Mouse (Mus musculus) kidney, adult 2 months (tissue): Measurements from ENCODE around the gene Lifr. TPM values are rescaled to one million over a fixed set of nuclear protein-coding genes. Genes with fewer than 3 reads are reported as not detected.

ENCODE experiments used
- DNase-seq: peaks from one replicate; pipeline ENCODE4 v3.0.0; 2021
- H3K27ac ChIP-seq: fragments of 200-500 bp; 2 replicates; pipeline ENCODE4 v1.5.1; 2012; ENCODE audit warnings: low read depth, low read length, control low read depth, inconsistent platforms; ENCODE audit not compliant: insufficient read depth
- H3K27me3 ChIP-seq: fragments of 200-500 bp; replicated peaks from 2 replicates; pipeline ENCODE4 v1.6.1; 2012; ENCODE audit warnings: mild to moderate bottlenecking, moderate library complexity, low read length, inconsistent platforms; ENCODE audit not compliant: control insufficient read depth, insufficient read depth
- H3K36me3 ChIP-seq: fragments of 200-500 bp; 2 replicates; pipeline ENCODE4 v1.6.1; 2012; ENCODE audit warnings: mild to moderate bottlenecking, moderate library complexity, low read length, inconsistent platforms; ENCODE audit not compliant: control insufficient read depth, insufficient read depth
- H3K4me1 ChIP-seq: fragments of 200-500 bp; 2 replicates; pipeline ENCODE4 v1.6.1; 2011; ENCODE audit warnings: low read length; ENCODE audit not compliant: control insufficient read depth, insufficient read depth
- H3K4me3 ChIP-seq: fragments of 200-500 bp; 2 replicates; pipeline ENCODE4 v1.5.1; 2011; ENCODE audit warnings: mild to moderate bottlenecking, low read depth, low read length, control low read depth; ENCODE audit not compliant: insufficient read depth
- CTCF ChIP-seq: fragments of 200-500 bp; conservative IDR thresholded peaks from 2 replicates; pipeline ENCODE4 v1.5.1; 2011; ENCODE audit warnings: low read depth, mild to moderate bottlenecking, control low read depth, low read length, moderate library complexity, mixed read lengths; ENCODE audit not compliant: insufficient read depth, insufficient read length
- POLR2A ChIP-seq: fragments of 200-500 bp; IDR thresholded peaks from one replicate; pipeline ENCODE4 v1.6.1; 2011; ENCODE audit warnings: low read depth, low read length, control low read depth
- WGBS: fragments of 180-500 bp; shearing (Covaris S2); methylation state at CpG from one replicate; pipeline ENCODE4 v1.1.7; 2018; 5-methylcytosine and 5-hydroxymethylcytosine counted together
- polyA plus RNA-seq: library from polyadenylated mRNA; depleted of rRNA; stranded (reverse); fragments of >200 nt; gene quantifications from 2 replicates; pipeline ENCODE4 v1.2.3, GENCODE M21; 2012

The Lifr gene
- polyA plus RNA-seq, 1 experiment = 26.2 TPM

DNA sequence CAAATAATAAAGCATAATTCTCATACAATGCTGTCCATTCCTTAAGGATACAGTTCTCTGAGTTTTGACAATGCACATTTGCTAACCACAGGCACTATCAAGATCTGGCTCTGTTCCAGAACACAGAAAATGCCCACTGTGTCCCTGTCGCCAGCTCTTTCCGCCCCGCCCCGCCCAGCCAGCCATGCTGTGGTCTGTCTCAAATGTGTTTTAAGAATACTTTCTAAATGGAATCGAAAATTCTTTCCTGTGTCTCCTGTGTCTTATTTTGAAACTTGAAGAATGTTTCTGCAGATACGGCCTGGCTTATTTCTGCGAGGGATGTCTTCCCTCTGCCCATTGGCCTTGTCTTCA, 64.3 kb downstream of the Lifr start:
- 63% methylated on average over 7 of the region's 7 CpGs for WGBS
- Histone ChIP-seq H3K27me3 (no peaks in the 10 kb centered on the region), H3K36me3 (no peaks in the 10 kb centered on the region), H3K4me3 (no peak overlapping the region), H3K27ac (no peak overlapping the region), H3K4me1 (peaks cover 23% of the 10 kb centered on the region)
- DNase-seq = peak; percentile 77
- TF ChIP-seq POLR2A (no peak), CTCF (no peak)

GRCm38 (mm10) chr15:7157658-7158057, 67.2 kb downstream of the Lifr start:
- H3K4me1 ChIP-seq = peaks cover 7% of the 10 kb centered on the region
- H3K27me3 ChIP-seq = no peaks in the 10 kb centered on the region
- no peak overlapping the region for H3K27ac ChIP-seq
- no peaks in the 10 kb centered on the region for H3K36me3 ChIP-seq
- H3K4me3 ChIP-seq = no peak overlapping the region
- TF ChIP-seq CTCF = no peak
- no peak for TF ChIP-seq POLR2A
- WGBS = 94% methylated on average over 6 of the region's 6 CpGs
- DNase-seq = no peak

DNA sequence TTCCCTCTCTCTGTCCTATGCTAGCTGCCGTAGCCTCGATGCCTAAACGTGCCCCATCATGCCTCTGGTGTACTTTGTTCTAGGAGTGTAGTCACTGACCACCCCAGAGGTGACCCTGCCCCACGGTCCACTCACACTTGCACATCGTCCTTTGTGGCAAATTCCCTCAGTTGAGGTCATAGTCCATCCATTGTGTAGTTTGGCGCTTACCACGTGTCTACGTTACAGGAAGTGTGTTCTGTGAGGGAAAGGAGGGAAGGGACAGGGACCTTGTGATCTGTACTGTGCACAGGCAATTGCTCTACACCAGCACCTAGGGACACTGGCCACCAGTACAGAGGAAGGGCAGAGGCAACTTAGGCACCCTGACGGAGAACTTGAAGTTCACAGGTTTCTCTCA, 69.5 kb downstream of the Lifr start:
- Histone ChIP-seq H3K36me3 (no peaks in the 10 kb centered on the region), H3K4me1 (0 out of 2 replicates have a peak, but pooled peaks cover 4% of the 10 kb centered on the region), H3K4me3 (no peak overlapping the region), H3K27me3 (no peaks in the 10 kb centered on the region), H3K27ac (no peak overlapping the region)
- TF ChIP-seq POLR2A = no peak
- no peak for TF ChIP-seq CTCF
- peak; percentile 79 for DNase-seq
- 64% methylated on average over 9 of the region's 9 CpGs for WGBS

- Histone ChIP-seq H3K27ac (no peak overlapping the region), H3K4me1 (0 out of 2 replicates have a peak, but pooled peaks cover 4% of the 10 kb centered on the region), H3K27me3 (no peaks in the 10 kb centered on the region), H3K36me3 (no peaks in the 10 kb centered on the region), H3K4me3 (no peak overlapping the region)
- WGBS = 76% methylated on average over 8 of the region's 8 CpGs
- DNase-seq = no peak
- TF ChIP-seq POLR2A (no peak), CTCF (no peak)
These were observed 69.9 kb downstream of the Lifr start for GRCm38 (mm10) chr15:7160321-7160720.

- Histone ChIP-seq H3K27ac (no peak overlapping the region), H3K36me3 (peaks cover 5% of the 10 kb centered on the region), H3K27me3 (no peaks in the 10 kb centered on the region), H3K4me1 (0 out of 2 replicates have a peak, but pooled peaks cover 4% of the 10 kb centered on the region), H3K4me3 (no peak overlapping the region)
- 73% methylated on average over 6 of the region's 6 CpGs for WGBS
- TF ChIP-seq CTCF = no peak
- TF ChIP-seq POLR2A = no peak
- no peak for DNase-seq
These were observed 73.4 kb downstream of the Lifr start for GRCm38 (mm10) chr15:7163851-7164250.

DNA sequence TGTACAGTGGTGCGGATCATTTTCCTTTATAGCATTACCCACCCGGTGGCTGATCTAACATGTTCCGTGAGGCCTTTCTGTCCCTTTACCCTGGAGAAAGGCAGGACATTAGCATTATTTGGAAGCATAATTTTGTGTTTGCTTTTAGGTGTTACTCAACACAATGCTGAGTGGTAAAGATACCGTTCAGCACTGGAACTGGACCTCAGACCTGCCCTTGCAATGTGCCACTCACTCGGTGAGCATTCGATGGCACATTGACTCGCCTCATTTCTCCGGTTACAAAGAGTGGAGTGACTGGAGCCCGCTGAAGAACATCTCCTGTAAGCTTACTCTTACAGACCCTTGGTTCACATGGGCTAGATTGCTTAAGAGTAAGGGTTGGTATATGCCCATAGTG, 76.3 kb downstream of the Lifr start:
- Histone ChIP-seq H3K4me3 (no peak overlapping the region), H3K27ac (no peak overlapping the region), H3K36me3 (peaks cover 5% of the 10 kb centered on the region), H3K27me3 (no peaks in the 10 kb centered on the region), H3K4me1 (0 out of 2 replicates have a peak, but pooled peaks cover 4% of the 10 kb centered on the region)
- TF ChIP-seq POLR2A = no peak
- 80% methylated on average over 9 of the region's 9 CpGs for WGBS
- DNase-seq = no peak

DNA sequence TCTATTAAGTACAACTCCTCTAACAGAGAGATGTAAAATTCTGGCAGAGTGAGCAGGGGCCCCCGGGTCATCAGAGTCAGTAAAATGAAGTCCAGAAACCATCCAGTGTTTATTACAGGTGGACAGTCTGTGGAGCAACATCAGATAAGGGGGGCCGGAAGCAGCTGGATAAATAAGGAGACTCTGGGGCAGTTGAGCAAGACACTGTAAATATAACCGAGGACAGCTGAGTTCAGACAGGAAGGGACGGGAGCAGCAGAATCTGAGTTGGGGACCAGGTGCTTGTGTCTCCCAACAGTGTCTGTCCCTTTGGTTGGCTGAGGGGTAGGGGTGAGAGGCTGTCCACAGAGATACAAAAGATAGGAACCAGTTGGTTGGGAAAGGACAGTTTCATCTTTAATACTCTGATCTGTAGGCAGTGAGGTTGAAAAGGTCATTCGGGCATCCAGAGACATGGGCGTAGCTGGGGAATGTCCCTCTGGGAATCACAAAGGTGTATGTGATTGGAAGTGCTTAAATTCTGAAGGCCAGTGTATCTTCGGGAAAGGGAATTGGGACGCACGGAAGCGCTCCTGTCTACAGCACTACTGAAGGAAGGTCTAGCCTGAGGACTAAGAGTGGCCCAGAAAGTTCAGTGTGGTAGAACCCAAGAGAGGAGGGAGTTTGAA, 77.0 kb downstream of the Lifr start:
- H3K36me3 ChIP-seq = peaks cover 5% of the 10 kb centered on the region
- H3K27me3 ChIP-seq = no peaks in the 10 kb centered on the region
- 73% methylated on average over 10 of the region's 10 CpGs for WGBS
- no peak overlapping the region for H3K27ac ChIP-seq
- 0 out of 2 replicates have a peak, but pooled peaks cover 4% of the 10 kb centered on the region for H3K4me1 ChIP-seq
- DNase-seq = no peak
- no peak for TF ChIP-seq POLR2A
- no peak for TF ChIP-seq CTCF
- no peak overlapping the region for H3K4me3 ChIP-seq
